Mouse (Mus musculus) liver, embryonic 16.5 days (tissue): ENCODE data around the gene Gtf2f1. TPM values are rescaled to one million over a fixed set of nuclear protein-coding genes. Genes with fewer than 3 reads are reported as not detected.

Source experiments
- ATAC-seq: fragments of 200-750 bp; cut with Nextera tagmentation; 2 replicates; pipeline ENCODE4 v1.8.0; 2017; ENCODE audit warnings: low read depth, mild to moderate bottlenecking, moderate number of reproducible peaks, moderate library complexity
- H3K27ac ChIP-seq: fragments of 300-500 bp; sonication (generic); 2 replicates; pipeline ENCODE4 v1.5.1; 2014; ENCODE audit warnings: mild to moderate bottlenecking, low read length
- H3K27me3 ChIP-seq: fragments of 300-500 bp; sonication (generic); 2 replicates; pipeline ENCODE4 v1.6.1; 2014; ENCODE audit warnings: low read depth, low read length, mixed read lengths; ENCODE audit not compliant: control insufficient read depth, insufficient read depth
- H3K36me3 ChIP-seq: fragments of 300-500 bp; sonication (generic); 2 replicates; pipeline ENCODE4 v1.6.1; 2014; ENCODE audit warnings: mild to moderate bottlenecking; ENCODE audit not compliant: control insufficient read depth, insufficient read depth
- H3K4me1 ChIP-seq: fragments of 300-500 bp; sonication (generic); 2 replicates; pipeline ENCODE4 v1.6.1; 2014; ENCODE audit warnings: low read depth, low read length, mixed read lengths; ENCODE audit not compliant: control insufficient read depth
- H3K4me2 ChIP-seq: fragments of 300-500 bp; sonication (generic); 2 replicates; pipeline ENCODE4 v1.6.1; 2014; ENCODE audit warnings: low read depth, low read length, mixed read lengths
- H3K4me3 ChIP-seq: fragments of 300-500 bp; sonication (generic); 2 replicates; pipeline ENCODE4 v1.5.1; 2014; ENCODE audit warnings: low read depth, mild to moderate bottlenecking, low read length
- H3K9ac ChIP-seq: fragments of 300-500 bp; sonication (generic); 2 replicates; pipeline ENCODE4 v1.6.1; 2014; ENCODE audit warnings: low read depth, low read length
- H3K9me3 ChIP-seq: fragments of 300-500 bp; sonication (generic); replicated peaks from 2 replicates; pipeline ENCODE4 v1.6.1; 2016; ENCODE audit warnings: low read length; ENCODE audit not compliant: control insufficient read depth
- WGBS: fragments of 180-500 bp; shearing (Covaris S2); extraction: QIAGEN DNeasy Blood & Tissue Kit; methylation state at CpG from one replicate; pipeline ENCODE4 v1.1.7; 2014; ENCODE audit not compliant: insufficient replicate concordance; 5-methylcytosine and 5-hydroxymethylcytosine counted together
- polyA plus RNA-seq: library from polyadenylated mRNA; unstranded; fragments of >200 nt; fragmentation: Nextera tagmentation; extraction: Ambion mirVana; gene quantifications from 2 replicates; pipeline ENCODE4 v1.2.1, GENCODE M21; 2015

Gtf2f1 gene
- polyA plus RNA-seq, 1 experiment from 2014 or later = 45.4 TPM

- Histone ChIP-seq H3K9ac (no peak overlapping the region), H3K27ac (no peak overlapping the region), H3K4me1 (peaks cover 11% of the 10 kb centered on the region), H3K36me3 (no peaks in the 10 kb centered on the region), H3K9me3 (no peaks in the 10 kb centered on the region), H3K4me2 (no peak overlapping the region), H3K27me3 (no peaks in the 10 kb centered on the region), H3K4me3 (no peak overlapping the region)
- 58% methylated on average over 7 of the region's 7 CpGs for WGBS
- ATAC-seq = no peak
Observed at GRCm38 (mm10) chr17:56954871-56955270, 56.2 kb downstream of the Gtf2f1 start.

Other genes starting within 250 kb of the Gtf2f1 start
- 11.4 and 12.2 TPM in 2 replicates for gene Dus3l, start 246.5 kb downstream of the Gtf2f1 start, polyA plus RNA-seq
- 0.42 and 0.44 TPM in 2 replicates for gene Prr22, start 241.0 kb downstream of the Gtf2f1 start, polyA plus RNA-seq
- gene Rfx2, start 180.3 kb downstream of the Gtf2f1 start, polyA plus RNA-seq = 12.4 and 12.6 TPM in 2 replicates
- gene Acsbg2, start 136.8 kb downstream of the Gtf2f1 start, polyA plus RNA-seq = not detected in 2 replicates
- gene 1700061G19Rik, start 135.8 kb downstream of the Gtf2f1 start, polyA plus RNA-seq = 0.02 and 0.05 TPM in 2 replicates
- gene Mllt1, start 75.9 kb downstream of the Gtf2f1 start, polyA plus RNA-seq = 6.2 and 7.6 TPM in 2 replicates
- not detected in 2 replicates for gene Acer1, start 29.2 kb downstream of the Gtf2f1 start, polyA plus RNA-seq
- 62.4 and 62.7 TPM in 2 replicates for gene Clpp, start 21.0 kb downstream of the Gtf2f1 start, polyA plus RNA-seq
- gene Alkbh7, start 13.9 kb downstream of the Gtf2f1 start, polyA plus RNA-seq = 15.9 and 19.6 TPM in 2 replicates
- not detected in 2 replicates for gene Pspn, start 11.3 kb downstream of the Gtf2f1 start, polyA plus RNA-seq
- gene Gm17949, start 181 bp upstream of the Gtf2f1 start, polyA plus RNA-seq = 0.13 and 0.21 TPM in 2 replicates
- 9.6 and 11.1 TPM in 2 replicates for gene Khsrp, start 20.2 kb upstream of the Gtf2f1 start, polyA plus RNA-seq
- gene Slc25a41, start 30.4 kb upstream of the Gtf2f1 start, polyA plus RNA-seq = not detected in 2 replicates
- gene Crb3, start 47.8 kb upstream of the Gtf2f1 start, polyA plus RNA-seq = 12.1 and 13.1 TPM in 2 replicates
- 4.4 and 7.0 TPM in 2 replicates for gene Slc25a23, start 48.6 kb upstream of the Gtf2f1 start, polyA plus RNA-seq
- 4.0 and 4.3 TPM in 2 replicates for gene Dennd1c, start 67.2 kb upstream of the Gtf2f1 start, polyA plus RNA-seq
- 0.36 and 0.60 TPM in 2 replicates for gene Tubb4a, start 76.5 kb upstream of the Gtf2f1 start, polyA plus RNA-seq
- 0.48 and 0.67 TPM in 2 replicates for gene Tnfsf9, start 94.0 kb upstream of the Gtf2f1 start, polyA plus RNA-seq
- gene Cd70, start 138.5 kb upstream of the Gtf2f1 start, polyA plus RNA-seq = not detected in 2 replicates
- 1.3 and 1.4 TPM in 2 replicates for gene Tnfsf14, start 182.9 kb upstream of the Gtf2f1 start, polyA plus RNA-seq
- 494 and 609 TPM in 2 replicates for gene C3, start 216.8 kb upstream of the Gtf2f1 start, polyA plus RNA-seq
- gene Gpr108, start 237.2 kb upstream of the Gtf2f1 start, polyA plus RNA-seq = 11.4 and 12.6 TPM in 2 replicates
- 10.4 TPM in 2 replicates for gene Trip10, start 238.2 kb upstream of the Gtf2f1 start, polyA plus RNA-seq